Mouse (Mus musculus) thymus, postnatal 4 days (tissue): ENCODE results near the gene Atp5g3.
"Not testable (repeated sequence)": the region's sequence is repeated elsewhere in the genome, so short reads cannot be mapped to it uniquely, and the experiment has no call there.

Experiments used
- DNase-seq: peaks from one replicate; pipeline ENCODE4 v3.0.0; 2021

The Atp5g3 gene

GRCm38 (mm10) chr2:73911175-73911700, at the start of gene Atp5g3:
Gene Atp5g3 (minus strand): TSS chr2:73911326.
- DNase-seq, result peak; percentile 95

DNA sequence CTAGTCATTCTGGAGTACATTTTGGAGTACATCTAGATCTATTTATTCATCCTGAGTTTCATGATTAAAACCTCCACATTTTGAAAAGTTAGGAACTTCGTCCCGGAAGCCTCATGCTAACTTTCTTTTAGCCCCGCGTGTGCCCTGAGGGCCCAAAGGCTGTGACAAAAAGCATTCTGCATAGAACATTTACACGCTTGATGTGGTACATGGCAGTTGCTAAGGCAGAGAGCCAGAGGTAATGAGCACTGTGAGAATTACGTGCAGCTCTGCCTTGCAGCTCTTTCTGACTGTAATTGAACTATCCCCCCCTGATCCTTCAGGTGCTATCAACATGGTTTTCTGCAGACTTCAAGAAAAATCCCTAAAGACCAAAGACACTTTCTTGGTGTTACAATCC, 47.2 kb upstream of the Atp5g3 start:
- no peak for DNase-seq

DNA sequence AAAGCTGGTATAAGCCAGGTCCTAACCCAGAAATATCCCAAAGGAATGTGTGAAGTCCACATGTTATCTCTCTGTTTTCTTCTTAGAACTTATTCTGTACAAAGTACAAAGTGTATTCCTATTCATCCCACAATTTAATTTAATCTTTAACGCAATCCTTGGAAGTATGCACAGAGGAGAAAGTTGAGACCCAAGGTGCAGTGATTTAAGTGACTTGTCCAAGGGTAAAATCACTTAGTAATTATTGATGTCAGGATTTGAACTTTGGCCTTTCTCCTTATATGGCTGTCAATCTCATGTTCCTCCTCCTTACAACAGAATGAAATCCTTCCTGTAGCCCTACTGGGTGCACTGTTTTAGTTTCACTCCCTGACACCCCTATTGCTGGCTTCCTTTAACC, 42.5 kb upstream of the Atp5g3 start:
- DNase-seq, result no peak

DNA sequence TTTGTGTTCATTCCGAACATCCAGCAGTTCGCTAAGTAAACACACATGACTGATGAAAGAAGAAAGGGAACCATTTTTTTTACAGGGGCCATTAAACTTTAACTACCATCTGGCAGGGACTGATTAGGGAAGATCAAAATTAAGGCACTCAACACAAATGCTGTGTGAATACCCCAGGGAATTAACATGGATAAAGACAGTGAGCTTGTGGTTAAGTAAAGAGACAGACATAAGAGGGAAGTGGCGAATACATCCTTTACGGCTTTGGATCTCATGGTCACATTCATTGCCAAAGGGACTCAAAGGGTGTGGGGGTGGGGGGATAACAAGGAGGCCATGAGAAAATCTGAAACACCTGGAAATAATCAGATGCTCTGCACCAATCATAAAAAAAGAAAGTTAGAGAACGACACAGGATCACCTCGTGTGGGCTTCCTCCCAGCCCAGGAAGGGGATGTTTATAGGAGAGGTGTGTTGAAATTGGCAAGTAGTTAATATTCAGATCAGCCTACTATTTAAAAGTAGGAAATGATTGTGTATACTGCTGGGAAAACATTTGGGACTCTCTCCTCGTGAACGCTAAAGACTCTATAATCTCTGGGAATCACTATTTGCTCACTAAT, 41.6 kb upstream of the Atp5g3 start:
- DNase-seq, result no peak

DNA sequence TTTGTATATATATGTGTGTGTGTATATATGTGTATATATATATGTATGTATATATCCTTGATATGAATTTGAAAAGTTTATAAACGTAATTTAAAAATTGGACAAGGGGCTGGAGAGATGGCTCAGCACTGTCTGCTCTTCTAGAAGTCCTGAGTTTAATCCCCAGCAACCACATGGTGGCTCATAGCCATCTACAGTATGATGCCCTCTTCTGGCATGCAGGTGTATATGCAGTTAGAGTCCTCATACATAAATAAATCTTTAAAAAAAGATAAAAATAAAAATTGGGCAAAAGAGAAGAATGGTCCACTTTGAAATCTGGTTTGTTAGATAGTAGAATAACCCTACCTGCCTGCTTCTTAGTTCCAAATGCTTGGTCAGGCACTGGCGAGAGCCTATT, 36.2 kb upstream of the Atp5g3 start:
- DNase-seq, result no peak

GRCm38 (mm10) chr2:73943735-73944134, 32.6 kb upstream of the Atp5g3 start:
- DNase-seq, result no peak

GRCm38 (mm10) chr2:73942844-73943243, 31.7 kb upstream of the Atp5g3 start:
- no peak for DNase-seq

DNA sequence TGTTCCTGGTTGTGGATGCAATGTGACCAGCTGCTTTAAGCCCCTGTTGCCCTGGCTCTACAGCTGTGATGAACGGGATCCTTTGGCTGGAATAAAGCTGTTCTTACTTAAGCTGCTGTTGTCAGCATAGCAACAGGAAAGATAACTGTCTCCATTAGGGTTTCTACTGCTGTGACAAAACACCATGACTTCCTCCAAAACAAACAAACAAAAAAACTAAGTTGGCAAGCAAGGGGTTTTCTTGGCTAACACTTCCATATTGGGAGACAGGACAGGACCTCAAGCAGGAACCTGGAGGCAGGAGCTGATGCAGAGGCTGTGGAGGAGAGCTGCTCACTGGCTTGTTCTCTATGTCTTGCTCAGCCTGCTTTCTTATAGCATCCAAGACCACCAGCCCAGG, 30.2 kb upstream of the Atp5g3 start:
- no peak for DNase-seq

DNA sequence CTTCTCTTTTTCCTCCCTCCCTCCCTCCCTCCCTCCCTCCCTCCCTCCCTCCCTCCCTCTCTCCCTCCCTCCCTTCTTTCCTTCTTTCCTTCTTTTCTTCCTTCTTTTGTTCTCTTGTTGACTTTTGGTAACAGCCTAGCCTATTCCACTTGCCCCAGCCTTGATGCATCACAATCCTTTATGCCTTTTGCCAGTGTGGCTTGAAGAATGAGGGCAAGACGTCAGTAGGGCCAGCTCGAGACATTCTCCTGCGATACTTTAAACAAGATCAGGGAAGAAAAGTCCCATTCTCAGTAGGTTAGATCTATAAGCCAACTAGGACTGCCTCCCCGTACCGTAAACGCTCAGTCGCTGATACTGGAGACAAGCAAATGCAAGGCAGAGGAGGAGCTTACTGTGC, 29.3 kb upstream of the Atp5g3 start:
- no peak for DNase-seq

GRCm38 (mm10) chr2:73938896-73939295, 27.8 kb upstream of the Atp5g3 start:
- no peak for DNase-seq

GRCm38 (mm10) chr2:73932676-73933313, 21.7 kb upstream of the Atp5g3 start:
- DNase-seq, result no peak

DNA sequence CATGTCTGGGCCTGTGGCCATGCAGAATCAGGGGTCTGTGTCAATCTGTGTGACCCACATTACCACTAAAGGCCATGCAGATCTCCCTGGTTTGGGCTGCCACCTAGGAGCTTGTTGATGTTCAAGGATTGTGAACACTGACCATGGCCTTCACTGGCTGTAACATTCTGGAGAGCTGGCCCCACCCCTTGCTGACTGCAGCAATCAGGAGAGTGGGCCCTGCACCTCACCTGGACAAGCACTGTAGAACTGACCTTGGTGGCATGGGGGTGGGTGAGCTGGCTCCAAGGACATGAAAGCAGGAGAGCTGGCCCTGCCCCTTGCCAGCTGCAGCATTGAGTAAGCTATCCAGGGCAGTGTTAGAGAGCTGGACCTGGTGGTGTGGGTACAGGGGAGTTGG, 16.6 kb upstream of the Atp5g3 start:
- DNase-seq, result no peak

GRCm38 (mm10) chr2:73925539-73925938, 14.4 kb upstream of the Atp5g3 start:
- DNase-seq, result no peak

GRCm38 (mm10) chr2:73925089-73925488, 14.0 kb upstream of the Atp5g3 start:
- DNase-seq, result peak; percentile 40

DNA sequence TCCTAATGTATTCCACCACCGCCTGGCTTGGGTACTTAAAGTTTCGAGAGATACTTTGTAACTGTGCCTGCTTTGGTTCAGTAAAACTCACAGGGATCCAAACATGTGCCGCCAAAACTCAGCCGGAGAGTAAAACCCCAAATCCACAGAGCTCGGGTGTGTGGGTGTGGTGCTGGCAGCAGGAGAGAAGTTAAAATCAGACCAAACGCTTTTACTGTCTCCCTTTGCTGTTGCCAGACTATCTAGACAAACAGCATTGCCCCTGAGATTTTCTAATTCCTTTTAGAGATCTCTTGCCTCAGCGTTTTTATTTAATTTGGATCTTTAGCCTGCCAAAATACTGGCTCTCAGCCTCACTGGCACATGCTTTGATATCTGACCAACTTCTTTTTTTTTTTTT, 8.5 kb upstream of the Atp5g3 start:
- no peak for DNase-seq

GRCm38 (mm10) chr2:73912264-73912663, 1.1 kb upstream of the Atp5g3 start:
- DNase-seq, result no peak

GRCm38 (mm10) chr2:73910571-73911174, 453 bp downstream of the Atp5g3 start:
- peak; percentile 74 for DNase-seq

- no peak for DNase-seq
Measured at GRCm38 (mm10) chr2:73909116-73909515, 2.0 kb downstream of the Atp5g3 start.

- DNase-seq, result not testable (repeated sequence)
Measured at GRCm38 (mm10) chr2:73904679-73905078, 6.4 kb downstream of the Atp5g3 start.

DNA sequence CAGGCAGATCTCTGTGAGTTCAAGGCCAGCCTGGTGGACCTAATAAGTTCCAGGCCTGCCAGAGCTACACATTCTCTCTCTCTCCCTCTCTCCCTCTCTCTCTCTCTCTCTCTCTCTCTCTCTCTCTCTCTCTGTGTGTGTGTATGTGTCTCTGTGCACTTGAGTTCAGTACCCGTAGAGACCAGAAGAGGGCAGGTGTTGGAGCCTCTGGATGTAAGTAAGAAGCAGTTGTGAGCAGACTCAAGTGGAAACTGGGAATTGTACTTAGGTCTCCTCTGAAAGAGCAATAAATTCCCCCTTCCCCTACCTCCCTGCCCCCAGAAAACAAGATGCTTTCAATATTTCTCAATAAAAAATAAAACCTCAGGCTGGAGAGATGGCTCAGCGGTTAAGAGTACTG, 7.6 kb downstream of the Atp5g3 start:
- DNase-seq, result no peak

DNA sequence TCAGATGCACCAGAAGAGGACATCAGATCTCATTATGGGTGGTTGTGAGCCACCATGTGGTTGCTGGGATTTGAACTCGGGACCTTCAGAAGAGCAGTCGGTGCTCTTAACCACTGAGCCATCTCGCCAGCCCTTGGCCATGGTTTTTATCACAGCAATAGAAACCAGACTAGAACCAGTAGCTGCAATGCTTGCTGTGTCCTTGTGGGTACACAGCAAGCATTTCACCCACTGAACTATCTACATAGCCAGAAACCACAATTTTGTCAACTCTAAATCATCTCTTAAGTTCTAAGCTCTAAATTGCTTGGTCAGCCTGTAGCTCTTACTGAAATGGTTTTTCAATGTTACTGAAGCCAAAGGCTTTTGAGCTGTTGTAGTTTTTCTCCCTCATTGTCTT, 8.8 kb downstream of the Atp5g3 start:
- DNase-seq, result not testable (repeated sequence)

GRCm38 (mm10) chr2:73901169-73901568, 10.0 kb downstream of the Atp5g3 start:
- DNase-seq, result no peak

- DNase-seq, result no peak
Measured at GRCm38 (mm10) chr2:73900364-73900763, 10.8 kb downstream of the Atp5g3 start.

DNA sequence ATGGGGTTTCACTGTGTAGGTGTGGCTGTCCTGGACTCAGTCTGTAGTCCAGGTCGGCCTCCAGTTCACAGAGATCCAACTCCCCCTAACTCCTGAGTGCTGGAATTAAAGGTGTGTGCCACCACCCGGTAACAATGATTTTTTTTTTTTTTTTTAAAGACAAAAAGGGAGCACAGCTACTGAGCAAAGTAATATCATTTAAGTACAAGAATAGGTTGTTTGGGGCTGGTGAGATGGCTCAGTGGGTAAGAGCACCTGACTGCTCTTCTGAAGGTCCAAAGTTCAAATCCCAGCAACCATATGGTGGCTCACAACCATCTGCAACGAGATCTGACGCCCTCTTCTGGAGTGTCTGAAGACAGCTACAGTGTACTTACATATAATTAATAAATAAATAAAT, 14.2 kb downstream of the Atp5g3 start:
- not testable (repeated sequence) for DNase-seq
